Mouse (Mus musculus): Measurements from ENCODE around the gene Acacb.

GRCm38 (mm10) chr5:114286872-114287571, 140.7 kb downstream of the Acacb start:
- TF ChIP-seq EP300 (optimal IDR thresholded peaks at IDR 0.05) (no peak), CTCF (IDR thresholded peaks at IDR 0.05; ENCODE audit: low read depth) (no peak)
